Mouse (Mus musculus): ENCODE results near the gene Iqcf3.
"Not testable (repeated sequence)": the region's sequence is repeated elsewhere in the genome, so short reads cannot be mapped to it uniquely, and the experiment has no call there.

- not testable (repeated sequence) for TF ChIP-seq POLR2A (IDR thresholded peaks at IDR 0.05; ENCODE audit: low read depth, low read length); CTCF (IDR thresholded peaks at IDR 0.05; ENCODE audit: borderline replicate concordance, insufficient read depth, low read length)
These were observed 73.8 kb downstream of the Iqcf3 start for GRCm38 (mm10) chr9:106487602-106488001.

Measured in embryonic fibroblast, embryonic 13.5 days (primary cell).